Mouse (Mus musculus) mature B cell (primary cell): ENCODE data around the gene Max.

Experiments
- in situ Hi-C: fragments of 300-500 bp; cut with MboI; formaldehyde crosslinking; loops from 2 replicates; pipeline ENCODE4 v1.14.3; 2019

The Max gene

GRCm38 (mm10) chr12:76957688-76958087 is 4.3 kb downstream of the Max start:
- in situ Hi-C loops = no loop called here

- in situ Hi-C loops = no loop called here
These were observed 7.1 kb downstream of the Max start for GRCm38 (mm10) chr12:76954698-76955423.

- in situ Hi-C loops = no loop called here
These were observed 8.1 kb downstream of the Max start for GRCm38 (mm10) chr12:76953750-76954363.

GRCm38 (mm10) chr12:76950330-76950729 is 11.7 kb downstream of the Max start:
- in situ Hi-C loops = no loop called here

GRCm38 (mm10) chr12:76948781-76949180 is 13.2 kb downstream of the Max start:
- in situ Hi-C loops = no loop called here

- in situ Hi-C loops = no loop called here
These were observed 13.8 kb downstream of the Max start for GRCm38 (mm10) chr12:76948185-76948584.

GRCm38 (mm10) chr12:76947487-76947886 is 14.5 kb downstream of the Max start:
- in situ Hi-C loops = no loop called here

- in situ Hi-C loops = no loop called here
These were observed 18.5 kb downstream of the Max start for GRCm38 (mm10) chr12:76943466-76943865.

- in situ Hi-C loops = no loop called here
These were observed 19.0 kb downstream of the Max start for GRCm38 (mm10) chr12:76943046-76943445.

GRCm38 (mm10) chr12:76942476-76942875 is 19.5 kb downstream of the Max start:
- in situ Hi-C loops = no loop called here

GRCm38 (mm10) chr12:76941524-76941923 is 20.5 kb downstream of the Max start:
- in situ Hi-C loops = no loop called here

- in situ Hi-C loops = no loop called here
These were observed 24.0 kb downstream of the Max start for GRCm38 (mm10) chr12:76938013-76938412.

GRCm38 (mm10) chr12:76936211-76936610 is 25.8 kb downstream of the Max start:
- in situ Hi-C loops = no loop called here

GRCm38 (mm10) chr12:76934438-76934837 is 27.6 kb downstream of the Max start:
- in situ Hi-C loops = no loop called here

- in situ Hi-C loops = no loop called here
These were observed 29.3 kb downstream of the Max start for GRCm38 (mm10) chr12:76932688-76933060.

GRCm38 (mm10) chr12:76931739-76932687 is 30.0 kb downstream of the Max start:
- in situ Hi-C loops = no loop called here

GRCm38 (mm10) chr12:76930177-76930576 is 31.8 kb downstream of the Max start:
- in situ Hi-C loops = no loop called here

GRCm38 (mm10) chr12:76927539-76927938 is 34.5 kb downstream of the Max start:
- in situ Hi-C loops = no loop called here

GRCm38 (mm10) chr12:76927012-76927411 is 35.0 kb downstream of the Max start:
- in situ Hi-C loops = no loop called here

- in situ Hi-C loops = no loop called here
These were observed 35.6 kb downstream of the Max start for GRCm38 (mm10) chr12:76926338-76926945.

GRCm38 (mm10) chr12:76924904-76925604 is 36.9 kb downstream of the Max start:
- in situ Hi-C loops = no loop called here
